Mouse (Mus musculus) lung, adult 2 months (tissue): ENCODE results near the gene Wtip. TPM values are rescaled to one million over a fixed set of nuclear protein-coding genes. Genes with fewer than 3 reads are reported as not detected.

ENCODE experiments used
- DNase-seq: peaks from one replicate; pipeline ENCODE4 v3.0.0; 2022
- H3K4me1 ChIP-seq: fragments of 200-500 bp; 2 replicates; pipeline ENCODE4 v1.6.1; 2011; ENCODE audit warnings: low read length; ENCODE audit not compliant: control insufficient read depth, insufficient read depth
- H3K4me3 ChIP-seq: fragments of 200-500 bp; replicated peaks from 2 replicates; pipeline ENCODE3; 2011; ENCODE audit warnings: low read depth, mild to moderate bottlenecking, control low read depth, low read length; ENCODE audit errors: extremely low read depth
- CTCF ChIP-seq: fragments of 200-500 bp; IDR thresholded peaks from 2 replicates; pipeline ENCODE4 v1.5.1; 2011; ENCODE audit warnings: mild to moderate bottlenecking, low read length, control low read depth; ENCODE audit not compliant: insufficient read depth
- POLR2A ChIP-seq: fragments of 200-500 bp; IDR thresholded peaks from 2 replicates; pipeline ENCODE4 v1.6.1; 2011; ENCODE audit warnings: low read depth, mild to moderate bottlenecking, control low read depth, low read length, borderline replicate concordance; ENCODE audit errors: extremely low read depth
- WGBS: fragments of 180-500 bp; shearing (Covaris S2); methylation state at CpG from one replicate; pipeline ENCODE4 v1.1.7; 2018; 5-methylcytosine and 5-hydroxymethylcytosine counted together
- polyA plus RNA-seq: library from polyadenylated mRNA; depleted of rRNA; stranded (reverse); fragments of >200 nt; gene quantifications from 2 replicates; pipeline ENCODE4 v1.2.3, GENCODE M21; 2012

The Wtip gene
- polyA plus RNA-seq, 1 experiment = 41.1 TPM

- Histone ChIP-seq H3K4me1 (no peaks in the 10 kb centered on the region), H3K4me3 (no peak overlapping the region)
- 80% methylated on average over 3 of the region's 3 CpGs for WGBS
- DNase-seq = no peak
- TF ChIP-seq CTCF (no peak), POLR2A (no peak)
Measured at GRCm38 (mm10) chr7:34157994-34158393, 24.9 kb upstream of the Wtip start.

GRCm38 (mm10) chr7:34147193-34147592, 14.1 kb upstream of the Wtip start:
- Histone ChIP-seq H3K4me1 (no peaks in the 10 kb centered on the region), H3K4me3 (no peak overlapping the region)
- TF ChIP-seq POLR2A (no peak), CTCF (no peak)
- WGBS = 76% methylated on average over 4 of the region's 4 CpGs
- no peak for DNase-seq

GRCm38 (mm10) chr7:34141123-34141522, 8.1 kb upstream of the Wtip start:
- DNase-seq = no peak
- TF ChIP-seq POLR2A (no peak), CTCF (no peak)
- WGBS = 96% methylated on average over 13 of the region's 13 CpGs
- H3K4me1 ChIP-seq = no peaks in the 10 kb centered on the region
- H3K4me3 ChIP-seq = no peak overlapping the region

GRCm38 (mm10) chr7:34139493-34139892, 6.4 kb upstream of the Wtip start:
- TF ChIP-seq POLR2A = no peak
- TF ChIP-seq CTCF = no peak
- WGBS = 78% methylated on average over 6 of the region's 6 CpGs
- Histone ChIP-seq H3K4me3 (no peak overlapping the region), H3K4me1 (no peaks in the 10 kb centered on the region)
- DNase-seq = no peak

GRCm38 (mm10) chr7:34134336-34134735, 1.3 kb upstream of the Wtip start:
- WGBS = 76% methylated on average over 2 of the region's 2 CpGs
- Histone ChIP-seq H3K4me1 (peaks cover 12% of the 10 kb centered on the region; the same call in 1 of the 2 replicates), H3K4me3 (no peak overlapping the region)
- DNase-seq = no peak
- no peak for TF ChIP-seq POLR2A
- TF ChIP-seq CTCF = no peak

GRCm38 (mm10) chr7:34132355-34133079, 551 bp downstream of the Wtip start:
- H3K4me1 ChIP-seq = peaks cover 12% of the 10 kb centered on the region; the same call in 1 of the 2 replicates
- no peak for TF ChIP-seq POLR2A
- no peak for TF ChIP-seq CTCF
- WGBS = 5% methylated on average over 108 of the region's 116 CpGs
- H3K4me3 ChIP-seq = peak overlapping the region; percentile 70
- DNase-seq = peak; percentile 44

GRCm38 (mm10) chr7:34131959-34132354, 1.1 kb downstream of the Wtip start:
- peak overlapping the region; percentile 29 for H3K4me3 ChIP-seq
- DNase-seq = no peak
- 2% methylated on average over 3 of the region's 3 CpGs for WGBS
- TF ChIP-seq CTCF (no peak), POLR2A (no peak)
- peaks cover 12% of the 10 kb centered on the region; the same call in 1 of the 2 replicates for H3K4me1 ChIP-seq

GRCm38 (mm10) chr7:34131118-34131517, 1.9 kb downstream of the Wtip start:
- H3K4me1 ChIP-seq = peaks cover 12% of the 10 kb centered on the region; the same call in 1 of the 2 replicates
- DNase-seq = no peak
- WGBS = 45% methylated on average over 3 of the region's 3 CpGs
- no peak for TF ChIP-seq POLR2A
- no peak for TF ChIP-seq CTCF
- H3K4me3 ChIP-seq = no peak overlapping the region

GRCm38 (mm10) chr7:34126291-34126690, 6.8 kb downstream of the Wtip start:
- no peak for DNase-seq
- Histone ChIP-seq H3K4me3 (no peak overlapping the region), H3K4me1 (peaks cover 7% of the 10 kb centered on the region; the same call in 1 of the 2 replicates)
- TF ChIP-seq CTCF = no peak
- TF ChIP-seq POLR2A = no peak
- 83% methylated on average over 3 of the region's 3 CpGs for WGBS

GRCm38 (mm10) chr7:34125346-34125745, 7.7 kb downstream of the Wtip start:
- WGBS = 88% methylated on average over 9 of the region's 9 CpGs
- no peak overlapping the region for H3K4me3 ChIP-seq
- TF ChIP-seq CTCF = no peak
- no peak for TF ChIP-seq POLR2A
- no peaks in the 10 kb centered on the region for H3K4me1 ChIP-seq
- DNase-seq = no peak
